9 mouse cellular contexts compared by ENCODE assay signal in the genomic region with DNA sequence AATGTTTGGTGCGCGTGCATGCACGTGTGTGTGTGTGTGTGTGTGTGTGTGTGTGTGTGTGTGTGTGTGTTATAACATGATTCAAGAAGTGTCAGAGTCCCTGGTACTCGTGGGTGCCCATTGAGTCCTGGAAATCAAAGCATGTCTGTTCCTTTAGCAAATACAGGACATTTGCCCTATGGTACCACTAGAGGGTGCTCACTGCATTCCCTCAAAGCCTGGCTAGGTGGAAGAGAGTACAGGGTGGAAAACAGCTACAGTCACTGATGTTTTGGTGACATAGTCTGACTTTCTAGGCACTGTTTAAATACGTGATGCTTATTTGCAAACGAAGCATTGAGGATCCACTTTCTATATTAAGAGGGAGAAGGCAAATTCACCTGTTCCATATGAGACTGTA. TPM values are rescaled to one million over a fixed set of nuclear protein-coding genes. Genes with fewer than 3 reads are reported as not detected.
DNase-seq lines count a peak whose midpoint lies in the region; ATAC-seq lines count a peak whose summit lies in the region.
"Had no signal": no experiment of that assay in that cellular context is flagged by ENCODE, and none has a peak within 500 bp of the region (broad histone marks: within the 10 kb centered on the region; RNA-seq: fewer than 3 reads in every experiment).

No protein-coding gene starts in this region.

- H3K4me1 ChIP-seq in liver, embryonic 12.5 days: no peaks in the 10 kb centered on the region
- H3K4me1 ChIP-seq in neural tube, embryonic 15.5 days: no peaks in the 10 kb centered on the region
- H3K4me1 ChIP-seq: heart, embryonic 13.5 days had no signal

- no peak overlapping the region for H3K4me2 ChIP-seq in liver, embryonic 12.5 days
- H3K4me2 ChIP-seq in neural tube, embryonic 15.5 days: no peak overlapping the region
- H3K4me2 ChIP-seq: heart, embryonic 13.5 days had no signal

- peak; percentile 15 for DNase-seq in A20 (ENCODE audit: low read depth, low spot score)
- DNase-seq in Muller cell, postnatal 12 days (ENCODE audit: inconsistent ontology term): peak; percentile 28
- DNase-seq in cerebellum, postnatal 14 days: peak; percentile 64 to 73
- DNase-seq in frontal cortex, postnatal 14 days (ENCODE audit: low spot score in 2 of 2): peak; percentile 4 to 23
- DNase-seq in kidney, postnatal 14 days: peak; percentile 12
- no peak for DNase-seq in urinary bladder, postnatal 4 days (ENCODE audit: low spot score in 2 of 2)

- H3K36me3 ChIP-seq in liver, embryonic 12.5 days: no peaks in the 10 kb centered on the region
- no peaks in the 10 kb centered on the region for H3K36me3 ChIP-seq in neural tube, embryonic 15.5 days
- H3K36me3 ChIP-seq: heart, embryonic 13.5 days had no signal

- H3K9me3 ChIP-seq in liver, embryonic 12.5 days (replicated peaks): no peaks in the 10 kb centered on the region
- no peaks in the 10 kb centered on the region for H3K9me3 ChIP-seq in neural tube, embryonic 15.5 days (replicated peaks)
- H3K9me3 ChIP-seq: heart, embryonic 13.5 days had no signal

- H3K27ac ChIP-seq in liver, embryonic 12.5 days: no peak overlapping the region
- no peak overlapping the region for H3K27ac ChIP-seq in neural tube, embryonic 15.5 days (replicated peaks)
- H3K27ac ChIP-seq: heart, embryonic 13.5 days had no signal

- WGBS in liver, embryonic 12.5 days (ENCODE audit: insufficient replicate concordance): 9% methylated on average over 6 of the region's 6 CpGs
- 8% methylated on average over 6 of the region's 6 CpGs for WGBS in neural tube, embryonic 15.5 days

- 0 out of 2 replicates have a peak, but pooled peaks have one; percentile 49 for ATAC-seq in liver, embryonic 12.5 days
- ATAC-seq in neural tube, embryonic 15.5 days (ENCODE audit: low FRiP score): peak; percentile 91

- H3K4me3 ChIP-seq in liver, embryonic 12.5 days: no peak overlapping the region
- H3K4me3 ChIP-seq in neural tube, embryonic 15.5 days (replicated peaks): no peak overlapping the region
- H3K4me3 ChIP-seq: heart, embryonic 13.5 days had no signal

- H3K27me3 ChIP-seq in liver, embryonic 12.5 days (replicated peaks): no peaks in the 10 kb centered on the region
- no peaks in the 10 kb centered on the region for H3K27me3 ChIP-seq in neural tube, embryonic 15.5 days (replicated peaks)
- H3K27me3 ChIP-seq: heart, embryonic 13.5 days had no signal

- H3K9ac ChIP-seq in liver, embryonic 12.5 days: no peak overlapping the region
- H3K9ac ChIP-seq in neural tube, embryonic 15.5 days (replicated peaks): no peak overlapping the region
- H3K9ac ChIP-seq: heart, embryonic 13.5 days had no signal

RNA-seq across cellular contexts. Expression of gene Olfr220, which starts 27.9 kb away (rescaled TPM):
- polyA plus RNA-seq in liver, embryonic 12.5 days (2016; fragmentation: Nextera tagmentation; extraction: Ambion mirVana): not detected in 2 replicates
- not detected in 2 replicates for polyA plus RNA-seq in neural tube, embryonic 15.5 days (2015; fragmentation: Nextera tagmentation; extraction: Ambion mirVana)
- polyA plus RNA-seq: heart, embryonic 13.5 days had no signal

RNA-seq across cellular contexts. Expression of gene Fmn2, which starts 31.9 kb away (rescaled TPM):
- polyA plus RNA-seq in liver, embryonic 12.5 days (2016; fragmentation: Nextera tagmentation; extraction: Ambion mirVana): 0.06 and 0.10 TPM in 2 replicates
- 8.3 and 8.5 TPM in 2 replicates for polyA plus RNA-seq in neural tube, embryonic 15.5 days (2015; fragmentation: Nextera tagmentation; extraction: Ambion mirVana)

RNA-seq across cellular contexts. Expression of gene Olfr414, which starts 45.9 kb away (rescaled TPM):
- 0.04 TPM in 1 of 2 replicates, not detected in the other for polyA plus RNA-seq in liver, embryonic 12.5 days (2016; fragmentation: Nextera tagmentation; extraction: Ambion mirVana)
- polyA plus RNA-seq in neural tube, embryonic 15.5 days (2015; fragmentation: Nextera tagmentation; extraction: Ambion mirVana): not detected in 2 replicates
- polyA plus RNA-seq: heart, embryonic 13.5 days had no signal

Comparison
In these comparisons a context has a peak if more than half of its experiments do, and no peak if none do; other contexts are left out.
1. DNase-seq: peak in A20 (single experiment), Muller cell, postnatal 12 days (single experiment), cerebellum, postnatal 14 days (2 of 2), frontal cortex, postnatal 14 days (2 of 2) and kidney, postnatal 14 days (single experiment); none in urinary bladder, postnatal 4 days (0 of 2).